Mouse (Mus musculus): ENCODE measurements around the gene Mcam. TPM values are rescaled to one million over a fixed set of nuclear protein-coding genes. Genes with fewer than 3 reads are reported as not detected.

Gene Mcam
- polyA plus RNA-seq, 1 experiment from 2014 or later: 13.2 TPM

DNA sequence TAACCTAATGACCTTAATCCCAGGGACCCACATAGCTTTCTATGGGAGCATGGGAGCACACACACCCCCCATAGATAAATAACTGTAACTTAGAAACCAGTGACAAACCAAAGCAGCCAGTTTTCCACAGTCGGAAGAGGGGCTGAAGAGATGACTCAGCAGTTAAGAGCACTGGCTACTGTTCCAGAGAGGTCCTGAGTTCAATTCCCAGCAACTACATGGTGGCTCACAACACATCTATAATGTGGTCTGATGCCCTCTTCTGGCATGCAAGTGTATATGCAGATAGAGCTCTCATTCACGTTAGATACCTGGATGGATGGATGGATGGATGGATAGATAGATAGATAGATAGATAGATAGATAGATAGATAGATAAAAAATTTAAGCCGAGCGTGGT, 18.1 kb upstream of the Mcam start:
- H3K36me3 ChIP-seq (ENCODE audit: control insufficient read depth, insufficient read depth, low read length): no peaks in the 10 kb centered on the region
- WGBS: 87% methylated on average over 4 of the region's 4 CpGs
- DNase-seq: no peak

DNA sequence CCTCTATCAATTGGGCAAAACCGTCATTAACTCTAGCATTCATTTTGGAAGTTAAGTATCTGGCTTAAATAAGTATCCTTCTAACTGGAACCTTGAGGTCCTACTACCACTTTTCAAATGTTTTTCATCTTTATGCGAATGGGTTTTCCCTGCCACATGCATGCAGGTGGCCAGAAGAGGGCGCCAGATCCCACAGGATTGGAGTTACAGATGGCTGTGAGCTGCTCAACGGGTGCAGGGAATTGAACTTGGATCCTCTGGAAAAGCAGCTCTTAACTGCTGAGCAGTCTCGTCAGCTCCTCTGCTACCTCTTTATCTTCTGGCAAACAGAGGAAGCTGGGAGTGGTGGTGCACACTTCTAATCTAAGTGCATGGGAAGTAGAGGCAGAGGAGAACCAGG, 15.3 kb upstream of the Mcam start:
- no peak for DNase-seq

More for the DNA sequence above, 18.1 kb upstream of the Mcam start:
- H3K9ac ChIP-seq (replicated peaks; ENCODE audit: low read length): no peak overlapping the region
- H3K9me3 ChIP-seq (ENCODE audit: control insufficient read depth, low read length): no peaks in the 10 kb centered on the region
- no peak for ATAC-seq (ENCODE audit: low FRiP score, low TSS enrichment)
- no peak overlapping the region for H3K4me3 ChIP-seq (replicated peaks; ENCODE audit: low read depth, low read length)
- H3K27ac ChIP-seq (replicated peaks; ENCODE audit: low read depth, low read length): no peak overlapping the region
- no peaks in the 10 kb centered on the region for H3K4me1 ChIP-seq (ENCODE audit: control insufficient read depth, insufficient read depth, low read length)
- H3K4me2 ChIP-seq (ENCODE audit: low read length): no peak overlapping the region
- no peaks in the 10 kb centered on the region for H3K27me3 ChIP-seq (ENCODE audit: control insufficient read depth, insufficient read depth, low read length)

DNA sequence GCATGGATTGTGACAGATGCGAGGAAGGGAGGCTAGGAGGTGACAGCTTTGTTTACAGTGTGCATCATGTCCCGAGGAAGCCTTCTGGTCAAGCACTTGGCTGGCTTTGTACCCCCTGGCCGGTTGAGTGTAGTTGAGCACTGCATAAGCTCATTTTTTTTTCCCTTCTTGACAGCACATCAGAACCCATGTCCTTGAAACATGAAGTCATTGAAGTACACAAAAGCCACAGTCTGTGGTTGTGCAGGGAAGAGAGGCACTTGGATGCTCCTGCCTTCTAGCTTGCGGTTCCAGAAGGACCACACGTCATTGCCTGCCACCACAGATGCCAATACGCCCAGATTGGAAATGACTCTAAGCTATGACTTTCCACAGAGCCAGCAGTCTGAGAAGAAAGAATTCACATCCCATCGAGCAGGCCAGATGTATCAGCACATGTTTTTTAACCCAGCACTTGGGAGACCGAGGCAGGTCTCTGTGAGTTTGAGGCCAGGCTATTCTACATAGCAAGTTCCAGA, 14.3 kb upstream of the Mcam start:
- Histone ChIP-seq H3K9ac (replicated peaks; ENCODE audit: low read length) (no peak overlapping the region), H3K4me2 (ENCODE audit: low read length) (no peak overlapping the region), H3K36me3 (ENCODE audit: control insufficient read depth, insufficient read depth, low read length) (no peaks in the 10 kb centered on the region), H3K4me1 (ENCODE audit: control insufficient read depth, insufficient read depth, low read length) (no peaks in the 10 kb centered on the region), H3K4me3 (replicated peaks; ENCODE audit: low read depth, low read length) (no peak overlapping the region), H3K9me3 (ENCODE audit: control insufficient read depth, low read length) (no peaks in the 10 kb centered on the region), H3K27ac (replicated peaks; ENCODE audit: low read depth, low read length) (no peak overlapping the region), H3K27me3 (ENCODE audit: control insufficient read depth, insufficient read depth, low read length) (no peaks in the 10 kb centered on the region)
- 85% methylated on average over 8 of the region's 8 CpGs for WGBS
- DNase-seq: no peak
- no peak for ATAC-seq (ENCODE audit: low FRiP score, low TSS enrichment)

More for the DNA sequence above, 15.3 kb upstream of the Mcam start:
- H3K9ac ChIP-seq (replicated peaks; ENCODE audit: low read length): no peak overlapping the region
- H3K9me3 ChIP-seq (ENCODE audit: control insufficient read depth, low read length): no peaks in the 10 kb centered on the region
- no peaks in the 10 kb centered on the region for H3K27me3 ChIP-seq (ENCODE audit: control insufficient read depth, insufficient read depth, low read length)
- H3K4me1 ChIP-seq (ENCODE audit: control insufficient read depth, insufficient read depth, low read length): no peaks in the 10 kb centered on the region
- H3K27ac ChIP-seq (replicated peaks; ENCODE audit: low read depth, low read length): no peak overlapping the region
- ATAC-seq (ENCODE audit: low FRiP score, low TSS enrichment): no peak
- no peak overlapping the region for H3K4me3 ChIP-seq (replicated peaks; ENCODE audit: low read depth, low read length)
- WGBS: 47% methylated on average over 5 of the region's 5 CpGs
- no peak overlapping the region for H3K4me2 ChIP-seq (ENCODE audit: low read length)
- no peaks in the 10 kb centered on the region for H3K36me3 ChIP-seq (ENCODE audit: control insufficient read depth, insufficient read depth, low read length)

DNA sequence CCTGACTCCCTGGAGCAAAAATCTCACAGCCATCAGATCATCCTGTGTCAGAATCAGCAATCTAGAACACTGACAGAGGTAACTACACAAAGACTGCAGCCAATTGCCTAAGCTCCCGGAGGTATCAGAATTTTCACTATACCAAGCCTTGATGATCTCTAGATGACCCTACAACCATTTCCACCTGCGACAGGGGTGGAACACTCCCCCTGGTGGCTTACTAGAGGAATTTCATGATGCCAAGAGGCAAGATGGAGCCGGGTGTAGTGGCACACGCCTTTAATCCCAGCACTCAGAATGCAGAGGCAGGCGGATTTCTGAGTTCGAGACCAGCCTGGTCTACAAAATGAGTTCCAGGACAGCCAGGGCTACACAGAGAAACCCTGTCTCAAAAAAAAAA, 10.0 kb upstream of the Mcam start:
- WGBS: 72% methylated on average over 6 of the region's 6 CpGs
- no peak for DNase-seq

DNA sequence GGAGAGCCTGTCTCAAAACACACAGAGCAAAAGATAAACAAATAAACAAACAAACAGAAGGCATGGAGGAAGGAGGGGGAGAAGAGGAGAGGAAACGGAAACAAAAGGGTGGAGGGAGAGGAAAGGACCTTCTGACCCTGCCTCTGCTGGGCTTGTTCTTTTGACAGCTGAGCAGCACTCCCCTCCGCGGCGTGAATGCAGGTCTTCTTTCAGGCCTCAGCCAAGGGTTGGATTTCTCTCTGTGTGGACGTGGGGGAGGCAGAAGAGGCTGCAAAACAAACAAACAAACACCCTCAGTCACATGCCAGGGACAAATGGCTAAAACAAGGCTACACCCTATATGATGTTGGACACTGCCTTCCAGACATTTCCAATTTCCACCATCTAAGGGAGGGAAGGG, 9.2 kb upstream of the Mcam start:
- Histone ChIP-seq H3K27ac (replicated peaks; ENCODE audit: low read depth, low read length) (no peak overlapping the region), H3K36me3 (ENCODE audit: control insufficient read depth, insufficient read depth, low read length) (no peaks in the 10 kb centered on the region), H3K27me3 (ENCODE audit: control insufficient read depth, insufficient read depth, low read length) (no peaks in the 10 kb centered on the region), H3K9me3 (ENCODE audit: control insufficient read depth, low read length) (no peaks in the 10 kb centered on the region), H3K4me2 (ENCODE audit: low read length) (no peak overlapping the region), H3K9ac (replicated peaks; ENCODE audit: low read length) (no peak overlapping the region), H3K4me3 (replicated peaks; ENCODE audit: low read depth, low read length) (no peak overlapping the region), H3K4me1 (ENCODE audit: control insufficient read depth, insufficient read depth, low read length) (peaks cover 6% of the 10 kb centered on the region)
- DNase-seq (no peak), ATAC-seq (ENCODE audit: low FRiP score, low TSS enrichment) (no peak)
- 56% methylated on average over 5 of the region's 5 CpGs for WGBS

More for the DNA sequence above, 10.0 kb upstream of the Mcam start:
- no peak overlapping the region for H3K4me3 ChIP-seq (replicated peaks; ENCODE audit: low read depth, low read length)
- H3K9ac ChIP-seq (replicated peaks; ENCODE audit: low read length): no peak overlapping the region
- H3K36me3 ChIP-seq (ENCODE audit: control insufficient read depth, insufficient read depth, low read length): no peaks in the 10 kb centered on the region
- no peaks in the 10 kb centered on the region for H3K4me1 ChIP-seq (ENCODE audit: control insufficient read depth, insufficient read depth, low read length)
- H3K27me3 ChIP-seq (ENCODE audit: control insufficient read depth, insufficient read depth, low read length): no peaks in the 10 kb centered on the region
- H3K27ac ChIP-seq (replicated peaks; ENCODE audit: low read depth, low read length): no peak overlapping the region
- H3K4me2 ChIP-seq (ENCODE audit: low read length): no peak overlapping the region
- no peak for ATAC-seq (ENCODE audit: low FRiP score, low TSS enrichment)
- H3K9me3 ChIP-seq (ENCODE audit: control insufficient read depth, low read length): no peaks in the 10 kb centered on the region

DNA sequence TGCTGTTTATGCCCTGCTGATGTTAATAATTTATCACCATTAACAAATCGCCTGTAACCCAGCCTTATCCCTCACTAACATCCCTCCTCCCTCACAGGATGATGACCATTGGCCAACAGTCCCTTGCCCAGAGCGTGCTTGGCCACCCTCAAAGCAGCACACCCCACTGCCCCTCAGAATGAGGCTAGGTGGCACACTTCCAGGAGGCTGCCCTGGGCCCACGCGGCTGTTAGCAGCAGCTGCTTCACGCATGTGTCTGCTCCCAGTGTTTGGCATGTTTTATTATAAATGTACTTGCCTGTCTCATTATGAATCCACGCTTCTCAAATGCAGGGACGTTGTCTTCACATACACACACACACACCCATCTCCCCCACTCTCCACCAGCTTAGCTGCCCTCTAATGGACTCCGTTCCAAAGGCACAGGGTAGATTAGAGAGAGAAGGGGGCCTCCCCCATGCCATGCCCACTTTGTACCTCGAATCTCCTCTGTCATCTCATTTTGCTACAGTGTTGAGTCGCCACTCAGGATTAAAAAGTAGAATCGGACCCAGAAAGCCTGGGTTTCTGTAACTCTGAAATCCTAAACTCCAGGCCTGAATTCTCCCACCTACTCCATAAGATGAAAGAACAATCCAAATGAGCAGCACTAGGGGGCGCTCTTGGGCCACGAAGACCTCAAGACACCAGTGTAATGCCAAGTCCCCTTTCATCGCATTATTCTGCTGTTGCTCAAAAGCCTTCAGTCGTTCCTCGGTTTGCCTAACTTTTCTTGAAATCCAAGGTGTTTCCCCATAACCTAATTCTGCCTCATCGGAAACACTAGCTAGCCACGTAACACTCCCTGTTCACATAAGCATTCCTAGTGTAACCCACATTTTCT, 8.5 kb upstream of the Mcam start:
- Histone ChIP-seq H3K4me2 (ENCODE audit: low read length) (0 out of 2 replicates have a peak overlapping the region, but pooled peaks have one; percentile 13), H3K4me3 (replicated peaks; ENCODE audit: low read depth, low read length) (no peak overlapping the region), H3K27ac (replicated peaks; ENCODE audit: low read depth, low read length) (no peak overlapping the region)

DNA sequence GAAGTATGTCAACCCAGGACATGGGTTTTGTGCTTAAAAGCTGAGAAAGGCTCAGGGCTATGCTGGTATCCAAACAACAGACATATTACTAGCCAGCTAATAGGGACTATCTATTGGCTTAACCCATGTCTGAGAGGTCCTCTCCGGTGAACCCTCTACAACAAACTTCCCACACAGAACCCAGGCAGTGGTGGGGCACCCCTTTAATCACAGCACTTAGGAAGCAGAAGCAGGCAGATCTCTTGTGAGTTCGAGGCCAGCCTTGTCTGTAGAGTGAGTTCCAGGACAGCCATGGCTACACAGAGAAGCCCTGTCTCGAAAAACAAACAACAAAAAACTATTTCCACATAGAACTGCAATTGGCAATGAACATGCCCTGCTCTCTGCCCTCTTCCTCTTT, 7.5 kb upstream of the Mcam start:
- ATAC-seq (ENCODE audit: low FRiP score, low TSS enrichment): no peak
- DNase-seq: no peak
- WGBS: 90% methylated on average over 3 of the region's 3 CpGs
- Histone ChIP-seq H3K9me3 (ENCODE audit: control insufficient read depth, low read length) (no peaks in the 10 kb centered on the region), H3K4me1 (ENCODE audit: control insufficient read depth, insufficient read depth, low read length) (peaks cover 17% of the 10 kb centered on the region), H3K27ac (replicated peaks; ENCODE audit: low read depth, low read length) (no peak overlapping the region), H3K36me3 (ENCODE audit: control insufficient read depth, insufficient read depth, low read length) (no peaks in the 10 kb centered on the region), H3K27me3 (ENCODE audit: control insufficient read depth, insufficient read depth, low read length) (no peaks in the 10 kb centered on the region), H3K9ac (replicated peaks; ENCODE audit: low read length) (no peak overlapping the region), H3K4me2 (ENCODE audit: low read length) (no peak overlapping the region), H3K4me3 (replicated peaks; ENCODE audit: low read depth, low read length) (no peak overlapping the region)

More for the DNA sequence above, 8.5 kb upstream of the Mcam start:
- ATAC-seq (ENCODE audit: low FRiP score, low TSS enrichment): no peak
- Histone ChIP-seq H3K27me3 (ENCODE audit: control insufficient read depth, insufficient read depth, low read length) (no peaks in the 10 kb centered on the region), H3K36me3 (ENCODE audit: control insufficient read depth, insufficient read depth, low read length) (no peaks in the 10 kb centered on the region), H3K4me1 (ENCODE audit: control insufficient read depth, insufficient read depth, low read length) (peaks cover 13% of the 10 kb centered on the region), H3K9ac (replicated peaks; ENCODE audit: low read length) (no peak overlapping the region), H3K9me3 (ENCODE audit: control insufficient read depth, low read length) (no peaks in the 10 kb centered on the region)
- WGBS: 33% methylated on average over 18 of the region's 18 CpGs
- DNase-seq: peak; percentile 95

DNA sequence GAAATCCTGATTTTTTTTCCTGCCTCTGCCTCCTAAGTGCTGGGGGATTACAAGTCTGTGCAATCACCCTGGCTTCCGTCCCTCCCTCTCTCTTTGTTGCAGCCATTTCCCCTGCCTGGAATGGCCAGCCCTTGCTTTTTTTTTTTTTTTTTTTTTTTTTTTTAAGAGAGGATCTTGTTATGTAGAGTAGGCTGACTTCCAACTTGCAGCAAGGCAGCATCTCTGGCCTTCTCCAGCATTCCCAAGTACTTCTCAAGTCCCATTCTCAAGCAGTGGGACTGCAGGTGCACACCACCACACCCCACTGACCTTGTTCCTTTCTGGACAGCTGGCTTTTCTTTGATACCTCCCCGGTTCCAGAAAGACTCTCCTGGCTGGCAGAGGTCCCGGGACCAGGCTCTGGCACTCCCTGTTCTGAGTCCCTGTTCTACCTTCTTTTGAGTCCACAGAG, 6.9 kb upstream of the Mcam start:
- WGBS: 44% methylated on average over 3 of the region's 3 CpGs

DNA sequence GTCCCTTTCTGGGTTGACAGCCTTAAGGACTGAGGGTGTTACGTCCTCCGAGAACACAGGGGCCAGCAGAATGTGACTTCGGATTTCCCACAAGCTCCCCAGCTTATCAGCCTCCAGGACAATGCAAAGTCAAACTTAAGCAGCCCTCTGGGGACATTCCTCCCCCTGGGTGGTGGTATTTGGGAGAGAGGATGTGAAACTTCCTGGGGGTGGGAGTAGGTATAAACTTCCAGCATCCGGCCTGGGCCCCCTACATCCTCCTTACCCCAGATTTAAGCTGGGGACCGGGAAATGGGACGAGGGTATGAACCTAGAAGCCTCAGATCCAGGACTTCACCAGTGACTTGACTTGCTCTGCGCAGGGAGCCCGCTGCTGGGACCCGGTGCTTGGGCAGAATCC, 4.6 kb upstream of the Mcam start:
- Histone ChIP-seq H3K4me3 (replicated peaks; ENCODE audit: low read depth, low read length) (peak overlapping the region; percentile 29), H3K4me1 (ENCODE audit: control insufficient read depth, insufficient read depth, low read length) (peaks cover 25% of the 10 kb centered on the region), H3K4me2 (ENCODE audit: low read length) (peak overlapping the region; percentile 59), H3K36me3 (ENCODE audit: control insufficient read depth, insufficient read depth, low read length) (no peaks in the 10 kb centered on the region), H3K9me3 (ENCODE audit: control insufficient read depth, low read length) (no peaks in the 10 kb centered on the region), H3K27ac (replicated peaks; ENCODE audit: low read depth, low read length) (no peak overlapping the region), H3K9ac (replicated peaks; ENCODE audit: low read length) (peak overlapping the region; percentile 34), H3K27me3 (ENCODE audit: control insufficient read depth, insufficient read depth, low read length) (peaks cover 17% of the 10 kb centered on the region)
- ATAC-seq (ENCODE audit: low FRiP score, low TSS enrichment) (no peak), DNase-seq (no peak)
- 3% methylated on average over 9 of the region's 9 CpGs for WGBS

More for the DNA sequence above, 6.9 kb upstream of the Mcam start:
- Histone ChIP-seq H3K27ac (replicated peaks; ENCODE audit: low read depth, low read length) (no peak overlapping the region), H3K9ac (replicated peaks; ENCODE audit: low read length) (no peak overlapping the region), H3K4me2 (ENCODE audit: low read length) (no peak overlapping the region), H3K4me3 (replicated peaks; ENCODE audit: low read depth, low read length) (no peak overlapping the region), H3K4me1 (ENCODE audit: control insufficient read depth, insufficient read depth, low read length) (peaks cover 17% of the 10 kb centered on the region), H3K27me3 (ENCODE audit: control insufficient read depth, insufficient read depth, low read length) (no peaks in the 10 kb centered on the region), H3K36me3 (ENCODE audit: control insufficient read depth, insufficient read depth, low read length) (no peaks in the 10 kb centered on the region), H3K9me3 (ENCODE audit: control insufficient read depth, low read length) (no peaks in the 10 kb centered on the region)
- ATAC-seq (ENCODE audit: low FRiP score, low TSS enrichment) (no peak), DNase-seq (no peak)

All from midbrain, embryonic 14.5 days (tissue).